Mouse (Mus musculus): ENCODE data around the gene Prnp. TPM values are rescaled to one million over a fixed set of nuclear protein-coding genes. Genes with fewer than 3 reads are reported as not detected.

Gene Prnp
- polyA plus RNA-seq, 1 experiment from 2014 or later, result 104 TPM

GRCm38 (mm10) chr2:131911341-131911740, 1.6 kb downstream of the Prnp start:
- WGBS, result 5% methylated on average over 4 of the region's 4 CpGs
- no peaks in the 10 kb centered on the region for H3K27me3 ChIP-seq (ENCODE audit: control insufficient read depth, insufficient read depth, low read length)
- peak overlapping the region; percentile 74 for H3K4me3 ChIP-seq (ENCODE audit: low read depth, low read length)
- 0 out of 2 replicates have a peak overlapping the region, but pooled peaks have one; percentile 94 for H3K27ac ChIP-seq (ENCODE audit: low read depth, low read length)
- peak overlapping the region; percentile 80; the same call in 1 of the 2 replicates for H3K9ac ChIP-seq (replicated peaks; ENCODE audit: low read depth, low read length)
- ATAC-seq (ENCODE audit: low read depth), result no peak
- H3K9me3 ChIP-seq (ENCODE audit: control insufficient read depth, low read length), result no peaks in the 10 kb centered on the region
- H3K4me1 ChIP-seq (ENCODE audit: control insufficient read depth, insufficient read depth, low read length), result peaks cover 22% of the 10 kb centered on the region
- H3K36me3 ChIP-seq (ENCODE audit: control insufficient read depth, insufficient read depth, low read length), result no peaks in the 10 kb centered on the region
- peak overlapping the region; percentile 68 for H3K4me2 ChIP-seq (ENCODE audit: low read depth, low read length)

GRCm38 (mm10) chr2:131912526-131913258, 3.0 kb downstream of the Prnp start:
- no peak for ATAC-seq (ENCODE audit: low read depth)
- no peak overlapping the region for H3K27ac ChIP-seq (ENCODE audit: low read depth, low read length)
- H3K9ac ChIP-seq (replicated peaks; ENCODE audit: low read depth, low read length), result no peak overlapping the region
- H3K4me3 ChIP-seq (ENCODE audit: low read depth, low read length), result 0 out of 2 replicates have a peak overlapping the region, but pooled peaks have one; percentile 1
- H3K36me3 ChIP-seq (ENCODE audit: control insufficient read depth, insufficient read depth, low read length), result no peaks in the 10 kb centered on the region
- no peaks in the 10 kb centered on the region for H3K9me3 ChIP-seq (ENCODE audit: control insufficient read depth, low read length)
- H3K27me3 ChIP-seq (ENCODE audit: control insufficient read depth, insufficient read depth, low read length), result no peaks in the 10 kb centered on the region
- WGBS, result 69% methylated on average over 8 of the region's 8 CpGs
- peak overlapping the region; percentile 68 for H3K4me2 ChIP-seq (ENCODE audit: low read depth, low read length)
- H3K4me1 ChIP-seq (ENCODE audit: control insufficient read depth, insufficient read depth, low read length), result peaks cover 22% of the 10 kb centered on the region

GRCm38 (mm10) chr2:131932275-131932902, 22.7 kb downstream of the Prnp start:
- no peak overlapping the region for H3K4me2 ChIP-seq (ENCODE audit: low read depth, low read length)
- H3K4me1 ChIP-seq (ENCODE audit: control insufficient read depth, insufficient read depth, low read length), result no peaks in the 10 kb centered on the region
- no peaks in the 10 kb centered on the region for H3K9me3 ChIP-seq (ENCODE audit: control insufficient read depth, low read length)
- H3K27me3 ChIP-seq (ENCODE audit: control insufficient read depth, insufficient read depth, low read length), result no peaks in the 10 kb centered on the region
- H3K9ac ChIP-seq (replicated peaks; ENCODE audit: low read depth, low read length), result no peak overlapping the region
- H3K27ac ChIP-seq (ENCODE audit: low read depth, low read length), result no peak overlapping the region
- no peak for ATAC-seq (ENCODE audit: low read depth)
- no peak overlapping the region for H3K4me3 ChIP-seq (ENCODE audit: low read depth, low read length)
- peaks cover 4% of the 10 kb centered on the region; the same call in 1 of the 2 replicates for H3K36me3 ChIP-seq (ENCODE audit: control insufficient read depth, insufficient read depth, low read length)
- whole genome bisulfite sequencing, result 72% methylated on average over 7 of the region's 7 CpGs

- no peak overlapping the region for H3K4me2 ChIP-seq (ENCODE audit: low read depth, low read length)
- H3K27me3 ChIP-seq (ENCODE audit: control insufficient read depth, insufficient read depth, low read length), result no peaks in the 10 kb centered on the region
- no peak overlapping the region for H3K27ac ChIP-seq (ENCODE audit: low read depth, low read length)
- no peak overlapping the region for H3K9ac ChIP-seq (replicated peaks; ENCODE audit: low read depth, low read length)
- H3K36me3 ChIP-seq (ENCODE audit: control insufficient read depth, insufficient read depth, low read length), result peaks cover 7% of the 10 kb centered on the region; the same call in 1 of the 2 replicates
- H3K9me3 ChIP-seq (ENCODE audit: control insufficient read depth, low read length), result no peaks in the 10 kb centered on the region
- WGBS, result 49% methylated on average over 6 of the region's 6 CpGs
- H3K4me3 ChIP-seq (ENCODE audit: low read depth, low read length), result no peak overlapping the region
- ATAC-seq (ENCODE audit: low read depth), result no peak
- no peaks in the 10 kb centered on the region for H3K4me1 ChIP-seq (ENCODE audit: control insufficient read depth, insufficient read depth, low read length)
Observed at GRCm38 (mm10) chr2:131933013-131933412, 23.3 kb downstream of the Prnp start.

- Histone ChIP-seq H3K36me3 (ENCODE audit: control insufficient read depth, insufficient read depth, low read length) (peaks cover 7% of the 10 kb centered on the region; the same call in 1 of the 2 replicates), H3K9me3 (ENCODE audit: control insufficient read depth, low read length) (no peaks in the 10 kb centered on the region), H3K4me2 (ENCODE audit: low read depth, low read length) (no peak overlapping the region), H3K4me3 (ENCODE audit: low read depth, low read length) (no peak overlapping the region), H3K9ac (replicated peaks; ENCODE audit: low read depth, low read length) (no peak overlapping the region), H3K27me3 (ENCODE audit: control insufficient read depth, insufficient read depth, low read length) (no peaks in the 10 kb centered on the region), H3K27ac (ENCODE audit: low read depth, low read length) (no peak overlapping the region), H3K4me1 (ENCODE audit: control insufficient read depth, insufficient read depth, low read length) (no peaks in the 10 kb centered on the region)
- ATAC-seq (ENCODE audit: low read depth), result no peak
- 67% methylated on average over 3 of the region's 3 CpGs for WGBS
Observed at GRCm38 (mm10) chr2:131933598-131933997, 23.9 kb downstream of the Prnp start.

- H3K36me3 ChIP-seq (ENCODE audit: control insufficient read depth, insufficient read depth, low read length), result peaks cover 7% of the 10 kb centered on the region; the same call in 1 of the 2 replicates
- H3K9ac ChIP-seq (replicated peaks; ENCODE audit: low read depth, low read length), result no peak overlapping the region
- 94% methylated on average over 2 of the region's 2 CpGs for WGBS
- no peaks in the 10 kb centered on the region for H3K4me1 ChIP-seq (ENCODE audit: control insufficient read depth, insufficient read depth, low read length)
- no peak for ATAC-seq (ENCODE audit: low read depth)
- no peaks in the 10 kb centered on the region for H3K27me3 ChIP-seq (ENCODE audit: control insufficient read depth, insufficient read depth, low read length)
- H3K27ac ChIP-seq (ENCODE audit: low read depth, low read length), result no peak overlapping the region
- H3K4me2 ChIP-seq (ENCODE audit: low read depth, low read length), result no peak overlapping the region
- H3K4me3 ChIP-seq (ENCODE audit: low read depth, low read length), result no peak overlapping the region
- H3K9me3 ChIP-seq (ENCODE audit: control insufficient read depth, low read length), result no peaks in the 10 kb centered on the region
Observed at GRCm38 (mm10) chr2:131934243-131934642, 24.5 kb downstream of the Prnp start.

GRCm38 (mm10) chr2:131935390-131936105, 25.8 kb downstream of the Prnp start:
- peaks cover 7% of the 10 kb centered on the region; the same call in 1 of the 2 replicates for H3K36me3 ChIP-seq (ENCODE audit: control insufficient read depth, insufficient read depth, low read length)
- no peak for ATAC-seq (ENCODE audit: low read depth)
- H3K9me3 ChIP-seq (ENCODE audit: control insufficient read depth, low read length), result no peaks in the 10 kb centered on the region
- no peak overlapping the region for H3K4me2 ChIP-seq (ENCODE audit: low read depth, low read length)
- WGBS, result 81% methylated on average over 10 of the region's 10 CpGs
- no peaks in the 10 kb centered on the region for H3K4me1 ChIP-seq (ENCODE audit: control insufficient read depth, insufficient read depth, low read length)
- H3K27ac ChIP-seq (ENCODE audit: low read depth, low read length), result no peak overlapping the region
- no peaks in the 10 kb centered on the region for H3K27me3 ChIP-seq (ENCODE audit: control insufficient read depth, insufficient read depth, low read length)
- H3K4me3 ChIP-seq (ENCODE audit: low read depth, low read length), result no peak overlapping the region
- no peak overlapping the region for H3K9ac ChIP-seq (replicated peaks; ENCODE audit: low read depth, low read length)

GRCm38 (mm10) chr2:131936410-131936809, 26.7 kb downstream of the Prnp start:
- H3K4me2 ChIP-seq (ENCODE audit: low read depth, low read length), result no peak overlapping the region
- no peaks in the 10 kb centered on the region for H3K9me3 ChIP-seq (ENCODE audit: control insufficient read depth, low read length)
- no peaks in the 10 kb centered on the region for H3K27me3 ChIP-seq (ENCODE audit: control insufficient read depth, insufficient read depth, low read length)
- H3K36me3 ChIP-seq (ENCODE audit: control insufficient read depth, insufficient read depth, low read length), result peaks cover 7% of the 10 kb centered on the region; the same call in 1 of the 2 replicates
- ATAC-seq (ENCODE audit: low read depth), result no peak
- H3K4me1 ChIP-seq (ENCODE audit: control insufficient read depth, insufficient read depth, low read length), result no peaks in the 10 kb centered on the region
- WGBS, result 98% methylated on average over 10 of the region's 10 CpGs
- no peak overlapping the region for H3K27ac ChIP-seq (ENCODE audit: low read depth, low read length)
- no peak overlapping the region for H3K4me3 ChIP-seq (ENCODE audit: low read depth, low read length)
- H3K9ac ChIP-seq (replicated peaks; ENCODE audit: low read depth, low read length), result no peak overlapping the region
